Mouse (Mus musculus) layer of hippocampus, postnatal 10 days (tissue): Measurements from ENCODE around the gene Tubd1. TPM values are rescaled to one million over a fixed set of nuclear protein-coding genes. Genes with fewer than 3 reads are reported as not detected.

Experiments used
- DNase-seq, 2 experiments: peaks; one replicate each; pipeline ENCODE4 v3.0.0; 2021; ENCODE audit warnings: low spot score in 2 of 2
- total RNA-seq, 2 experiments: library from RNA; stranded (reverse); gene quantifications; 2 replicates each; pipeline ENCODE4 v1.2.3; 2021

Gene Tubd1
- total RNA-seq, 2 experiments from 2014 or later: 6.4 to 7.2 TPM

GRCm38 (mm10) chr11:86583313-86583825 is 38.6 kb downstream of the Tubd1 start:
- no peak for DNase-seq

- DNase-seq: no peak
Observed at GRCm38 (mm10) chr11:86583990-86584897, 39.5 kb downstream of the Tubd1 start.

- DNase-seq: no peak
Observed at GRCm38 (mm10) chr11:86584898-86585597, 40.3 kb downstream of the Tubd1 start.

GRCm38 (mm10) chr11:86585598-86585984 is 40.8 kb downstream of the Tubd1 start:
- DNase-seq: no peak

- DNase-seq: no peak
Observed at GRCm38 (mm10) chr11:86586177-86586867, 41.5 kb downstream of the Tubd1 start.

GRCm38 (mm10) chr11:86586868-86587792 is 42.3 kb downstream of the Tubd1 start:
- DNase-seq: no peak

- DNase-seq: no peak
Observed at GRCm38 (mm10) chr11:86587830-86588229, 43.0 kb downstream of the Tubd1 start.

GRCm38 (mm10) chr11:86588583-86589298 is 44.0 kb downstream of the Tubd1 start:
- no peak for DNase-seq

- DNase-seq: no peak
Observed at GRCm38 (mm10) chr11:86590066-86590465, 45.3 kb downstream of the Tubd1 start.

- no peak for DNase-seq
Observed at GRCm38 (mm10) chr11:86590579-86590978, 45.8 kb downstream of the Tubd1 start.

GRCm38 (mm10) chr11:86591301-86591845 is 46.6 kb downstream of the Tubd1 start:
- DNase-seq: no peak

GRCm38 (mm10) chr11:86591931-86592616 is 47.3 kb downstream of the Tubd1 start:
- no peak for DNase-seq

GRCm38 (mm10) chr11:86592993-86593392 is 48.2 kb downstream of the Tubd1 start:
- no peak for DNase-seq

- DNase-seq: no peak
Observed at GRCm38 (mm10) chr11:86593443-86593842, 48.7 kb downstream of the Tubd1 start.

- DNase-seq: no peak
Observed at GRCm38 (mm10) chr11:86594188-86594876, 49.5 kb downstream of the Tubd1 start.

GRCm38 (mm10) chr11:86595366-86595765 is 50.6 kb downstream of the Tubd1 start:
- DNase-seq: no peak

- DNase-seq: no peak
Observed at GRCm38 (mm10) chr11:86596187-86596960, 51.6 kb downstream of the Tubd1 start.
